Mouse (Mus musculus): ENCODE results near the gene Nat9.

DNA sequence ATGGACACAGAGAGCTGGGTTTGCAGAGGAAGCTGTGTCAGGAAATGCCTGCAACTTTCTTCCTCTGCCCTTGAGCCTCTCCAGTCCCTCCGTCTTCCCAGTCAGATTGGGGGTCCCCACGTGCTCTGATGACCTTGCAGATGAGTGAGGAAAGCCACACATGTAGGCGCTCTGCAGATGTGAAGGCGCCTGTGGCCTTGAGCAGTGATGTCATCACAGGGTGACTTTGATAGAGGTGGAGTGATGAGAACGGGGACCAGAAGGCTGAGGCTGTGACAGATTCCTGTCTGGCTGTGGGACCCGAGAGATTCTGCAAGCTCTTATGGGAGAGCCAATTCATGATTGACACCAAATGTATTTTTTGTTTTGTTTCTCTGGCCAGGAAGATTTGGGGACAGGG is 36.2 kb upstream of the Nat9 start:
- TF ChIP-seq CTCF (IDR thresholded peaks at IDR 0.05; ENCODE audit: low read depth) = no peak
- no peak for TF ChIP-seq EP300 (IDR thresholded peaks at IDR 0.05; ENCODE audit: low read depth)

All from liver, embryonic 14.5 days (tissue).